Mouse (Mus musculus) CH12.LX (cell line): ENCODE results near the gene Mras. TPM values are rescaled to one million over a fixed set of nuclear protein-coding genes. Genes with fewer than 3 reads are reported as not detected.

ENCODE experiments used
- DNase-seq: peaks from one replicate; pipeline ENCODE4 v3.0.0-alpha.2; 2013; ENCODE audit errors: extremely low read depth
- H3K27ac ChIP-seq: 2 replicates; pipeline ENCODE4 v1.5.1; 2012; ENCODE audit warnings: low read depth, mild to moderate bottlenecking, control low read depth, moderate library complexity; ENCODE audit not compliant: insufficient read depth
- H3K27me3 ChIP-seq: replicated peaks from 2 replicates; pipeline ENCODE3; 2012; ENCODE audit warnings: inconsistent platforms
- H3K36me3 ChIP-seq, 2 experiments: replicated peaks in 1 of 2; 2 replicates each; pipeline versions ENCODE3 to v1.6.1; 2012; ENCODE audit warnings: inconsistent platforms in 1 of 2, low read length in 1 of 2, mild to moderate bottlenecking in 1 of 2, mixed read lengths in 1 of 2, moderate library complexity in 1 of 2; ENCODE audit not compliant: control insufficient read depth in 1 of 2, insufficient read depth in 1 of 2
- H3K4me1 ChIP-seq, 2 experiments: 2 replicates each; pipeline ENCODE4 v1.6.1; 2012; ENCODE audit warnings: inconsistent platforms in 1 of 2, moderate library complexity in 1 of 2; ENCODE audit not compliant: insufficient read depth in 2 of 2, control insufficient read depth in 1 of 2
- H3K4me2 ChIP-seq: 2 replicates; pipeline ENCODE4 v1.6.1; 2012; ENCODE audit warnings: low read depth, mild to moderate bottlenecking, control low read depth; ENCODE audit not compliant: poor library complexity, insufficient read depth, severe bottlenecking
- H3K4me3 ChIP-seq, 3 experiments: fragments of 150-350 bp in 1 of 3; sonication (generic) in 1 of 3; replicated peaks in 1 of 3; 2 replicates each; pipeline versions ENCODE3 to v1.5.1; 2011 to 2012; ENCODE audit warnings: low read depth in 2 of 3, low read length in 2 of 3, mild to moderate bottlenecking in 2 of 3, moderate library complexity in 2 of 3, control low read depth in 1 of 3, improper control_type of control experiment in 1 of 3, inconsistent platforms in 1 of 3, mixed read lengths in 1 of 3; ENCODE audit not compliant: poor library complexity in 1 of 3
- H3K79me2 ChIP-seq: replicated peaks from 2 replicates; pipeline ENCODE4 v1.6.1; 2012; ENCODE audit warnings: mild to moderate bottlenecking, moderate library complexity; ENCODE audit not compliant: control insufficient read depth, poor library complexity, insufficient read depth, severe bottlenecking; ENCODE audit errors: extremely low read depth
- H3K9ac ChIP-seq: 2 replicates; pipeline ENCODE4 v1.6.1; 2012; ENCODE audit warnings: low read depth, mild to moderate bottlenecking, control low read depth, moderate library complexity; ENCODE audit not compliant: insufficient read depth
- H3K9me3 ChIP-seq: replicated peaks from 2 replicates; pipeline ENCODE3; 2012; ENCODE audit warnings: low read length, inconsistent platforms, mixed read lengths
- CHD1 ChIP-seq: IDR thresholded peaks from 2 replicates; pipeline ENCODE4 v1.6.1; 2012; ENCODE audit warnings: low read depth, low read length, improper control_type of control experiment, inconsistent platforms
- GABPA ChIP-seq: IDR thresholded peaks from 2 replicates; pipeline ENCODE4 v1.6.1; 2012; ENCODE audit warnings: low read depth, low read length, improper control_type of control experiment, inconsistent platforms; ENCODE audit not compliant: insufficient replicate concordance
- JUN ChIP-seq: IDR thresholded peaks from 2 replicates; pipeline ENCODE4 v1.6.1; 2011; ENCODE audit warnings: low read depth, mild to moderate bottlenecking, low read length, improper control_type of control experiment, moderate library complexity; ENCODE audit not compliant: insufficient read depth
- JUND ChIP-seq: conservative IDR thresholded peaks from 2 replicates; pipeline ENCODE4 v1.6.1; 2011; ENCODE audit warnings: low read depth, low read length, improper control_type of control experiment
- KAT2A ChIP-seq: IDR thresholded peaks from 2 replicates; pipeline ENCODE4 v1.6.1; 2012; ENCODE audit warnings: low read length, improper control_type of control experiment, inconsistent platforms; ENCODE audit not compliant: insufficient replicate concordance
- MAFK ChIP-seq: IDR thresholded peaks from 2 replicates; pipeline ENCODE4 v1.6.1; 2011; ENCODE audit warnings: low read length, improper control_type of control experiment; ENCODE audit not compliant: insufficient replicate concordance
- MEF2A ChIP-seq: IDR thresholded peaks from 2 replicates; pipeline ENCODE4 v1.6.1; 2014; ENCODE audit warnings: low read depth, mild to moderate bottlenecking, inconsistent platforms, low read length, improper control_type of control experiment, borderline replicate concordance
- MXI1 ChIP-seq: IDR thresholded peaks from 2 replicates; pipeline ENCODE4 v1.6.1; 2011; ENCODE audit warnings: mild to moderate bottlenecking, low read depth, low read length, improper control_type of control experiment
- MYC ChIP-seq: IDR thresholded peaks from 2 replicates; pipeline ENCODE4 v1.6.1; 2011; ENCODE audit warnings: low read depth, mild to moderate bottlenecking, improper control_type of control experiment, low read length
- NELFE ChIP-seq: IDR thresholded peaks from 2 replicates; pipeline ENCODE4 v1.6.1; 2011; ENCODE audit warnings: low read depth, low read length, improper control_type of control experiment
- POLR2AphosphoS2 ChIP-seq: IDR thresholded peaks from 2 replicates; pipeline ENCODE4 v1.6.1; 2011; ENCODE audit warnings: low read depth, low read length, improper control_type of control experiment
- RAD21 ChIP-seq: IDR thresholded peaks from 2 replicates; pipeline ENCODE4 v1.6.1; 2011; ENCODE audit warnings: low read depth, mild to moderate bottlenecking, low read length, improper control_type of control experiment, moderate library complexity
- RCOR1 ChIP-seq: conservative IDR thresholded peaks from 2 replicates; pipeline ENCODE4 v1.6.1; 2012; ENCODE audit warnings: low read depth, mild to moderate bottlenecking, inconsistent platforms, low read length, improper control_type of control experiment
- TCF12 ChIP-seq: IDR thresholded peaks from 2 replicates; pipeline ENCODE4 v1.6.1; 2014; ENCODE audit warnings: low read depth, mild to moderate bottlenecking, inconsistent platforms, low read length, improper control_type of control experiment
- UBTF ChIP-seq: IDR thresholded peaks from 2 replicates; pipeline ENCODE4 v1.6.1; 2012; ENCODE audit warnings: low read depth, mild to moderate bottlenecking, inconsistent platforms, low read length, improper control_type of control experiment, moderate library complexity
- ZKSCAN1 ChIP-seq: IDR thresholded peaks from 2 replicates; pipeline ENCODE4 v1.6.1; 2012; ENCODE audit warnings: low read depth, inconsistent platforms, low read length, improper control_type of control experiment, borderline replicate concordance
- ZNF384 ChIP-seq: IDR thresholded peaks from 2 replicates; pipeline ENCODE4 v1.6.1; 2012; ENCODE audit warnings: low read depth, low read length, improper control_type of control experiment, inconsistent platforms
- dilution Hi-C: fragments of 300-500 bp; cut with MboI; formaldehyde crosslinking; loops from 2 replicates; pipeline ENCODE4 v1.14.3; 2020; ENCODE audit warnings: low sequenced_read_pairs; ENCODE audit not compliant: extremely low pct_unique_long_range_greater_than_20kb, extremely low pct_ligation_motif_present
- in situ Hi-C: fragments of 300-500 bp; cut with MboI; formaldehyde crosslinking; loops from 3 replicates; pipeline ENCODE4 v1.14.3; 2019; ENCODE audit warnings: low sequenced_read_pairs, low pct_ligation_motif_present, low pct_unique_long_range_greater_than_20kb, mixed read lengths
- polyA plus RNA-seq: library from polyadenylated mRNA; unstranded; fragments of >175 nt; gene quantifications from 2 replicates; pipeline ENCODE4 v1.2.1, GENCODE M21; 2012; ENCODE audit warnings: low read depth; ENCODE audit not compliant: insufficient read length
- total RNA-seq, 2 experiments: library from RNA; depleted of rRNA; stranded (reverse); fragments of 300-350 nt in 1 of 2; fragments of >200 nt in 1 of 2; gene quantifications; 2 replicates each; pipeline ENCODE4 v1.2.3; 2012 to 2014

Gene Mras
- total and polyA plus RNA-seq, 3 experiments: 0.21 TPM; not detected in 2

- Histone ChIP-seq H3K4me1 (peaks cover 14 to 20% of the 10 kb centered on the region in 2 experiments), H3K4me3 (no peak overlapping the region), H3K4me2 (no peak overlapping the region), H3K36me3 (peaks cover 28 to 90% of the 10 kb centered on the region in 2 experiments), H3K9me3 (no peaks in the 10 kb centered on the region), H3K27ac (no peak overlapping the region), H3K9ac (no peak overlapping the region), H3K79me2 (no peaks in the 10 kb centered on the region), H3K27me3 (no peaks in the 10 kb centered on the region)
- dilution Hi-C loops: no loop called here
- in situ Hi-C loops: no loop called here
- DNase-seq: no peak
- TF ChIP-seq ZKSCAN1 (no peak), POLR2AphosphoS2 (no peak), RCOR1 (no peak), MAFK (no peak), TCF12 (no peak), UBTF (no peak), JUND (no peak), NELFE (no peak), RAD21 (no peak), GABPA (no peak), MXI1 (no peak), JUN (no peak), KAT2A (no peak), ZNF384 (no peak), MEF2A (no peak), MYC (no peak)
Measured at GRCm38 (mm10) chr9:99484632-99485031, 47.5 kb upstream of the Mras start.

GRCm38 (mm10) chr9:99483191-99483590 lies 46.0 kb upstream of the Mras start:
- Histone ChIP-seq H3K27ac (peak overlapping the region; percentile 30; the same call in 1 of the 2 replicates), H3K36me3 (peaks cover 28 to 89% of the 10 kb centered on the region in 2 experiments), H3K27me3 (no peaks in the 10 kb centered on the region), H3K9me3 (no peaks in the 10 kb centered on the region), H3K4me3 (no peak overlapping the region), H3K9ac (no peak overlapping the region), H3K79me2 (no peaks in the 10 kb centered on the region), H3K4me1 (peaks cover 14 to 20% of the 10 kb centered on the region in 2 experiments), H3K4me2 (0 out of 2 replicates have a peak overlapping the region, but pooled peaks have one; percentile 18)
- peak; percentile 17 for DNase-seq
- TF ChIP-seq CHD1 (peak; percentile 91; the same call in 1 of the 2 replicates), MAFK (no peak)
- in situ Hi-C loops: no loop called here
- dilution Hi-C loops: no loop called here
